Mouse (Mus musculus) heart, embryonic 12.5 days (tissue): ENCODE measurements around the gene Slc16a4. TPM values are rescaled to one million over a fixed set of nuclear protein-coding genes. Genes with fewer than 3 reads are reported as not detected.

Experiments
- polyA plus RNA-seq: library from polyadenylated mRNA; unstranded; fragments of >200 nt; fragmentation: Nextera tagmentation; extraction: Ambion mirVana; gene quantifications from 2 replicates; pipeline ENCODE4 v1.2.1, GENCODE M21; 2016

The Slc16a4 gene
- polyA plus RNA-seq, 1 experiment from 2014 or later, result 2.6 TPM

Other genes with a start within 250 kb of the Slc16a4 start
- gene Kcna2, start 190.1 kb upstream of the Slc16a4 start, polyA plus RNA-seq, result 0.03 TPM in 1 of 2 replicates, not detected in the other
- gene Kcna10, start 108.2 kb upstream of the Slc16a4 start, polyA plus RNA-seq, result not detected in 2 replicates
- 0.18 TPM in 1 of 2 replicates, not detected in the other for gene Cym, start 69.5 kb upstream of the Slc16a4 start, polyA plus RNA-seq
- gene A630076J17Rik, start 60.6 kb upstream of the Slc16a4 start, polyA plus RNA-seq, result not detected in 2 replicates
- gene Prok1, start 51.5 kb upstream of the Slc16a4 start, polyA plus RNA-seq, result not detected in 2 replicates
- gene Lamtor5, start 12.4 kb upstream of the Slc16a4 start, polyA plus RNA-seq, result 129 and 137 TPM in 2 replicates
- gene Rbm15, start 42.4 kb downstream of the Slc16a4 start, polyA plus RNA-seq, result 12.8 TPM in 2 replicates
- gene Kcnc4, start 168.3 kb downstream of the Slc16a4 start, polyA plus RNA-seq, result 0.12 and 0.15 TPM in 2 replicates
- 3.9 and 4.6 TPM in 2 replicates for gene Slc6a17, start 226.8 kb downstream of the Slc16a4 start, polyA plus RNA-seq